Mouse (Mus musculus): ENCODE measurements around the gene Dnmt3a.
A peak's percentile ranks its signal among the peaks of the same experiment; 100 is the strongest.

Gene Dnmt3a

DNA sequence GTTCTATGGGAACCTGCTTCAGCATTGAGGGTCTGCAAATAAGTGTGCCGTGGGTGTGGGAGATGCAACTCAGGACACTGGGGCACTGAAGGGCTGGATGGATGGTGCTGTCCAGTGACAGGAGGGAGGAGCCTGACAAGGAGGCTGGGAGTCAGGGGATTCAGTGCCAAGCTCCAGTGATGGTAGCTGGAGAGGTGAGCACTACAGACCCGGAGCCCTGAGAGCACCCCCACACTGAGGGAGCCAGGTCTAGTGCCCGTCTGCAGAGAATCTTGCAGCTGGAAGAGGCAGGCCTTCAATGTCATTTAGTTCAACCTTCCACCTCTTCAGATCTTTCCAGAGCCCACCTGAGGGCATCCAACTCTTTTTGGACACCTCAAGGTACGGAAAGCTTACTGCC is at the start of gene Dnmt3a:
TSS of gene Dnmt3a (plus strand) at position 156 of the 400 bp plus-strand sequence.
- no peak for DNase-seq (ENCODE audit: low read depth, low spot score)

DNA sequence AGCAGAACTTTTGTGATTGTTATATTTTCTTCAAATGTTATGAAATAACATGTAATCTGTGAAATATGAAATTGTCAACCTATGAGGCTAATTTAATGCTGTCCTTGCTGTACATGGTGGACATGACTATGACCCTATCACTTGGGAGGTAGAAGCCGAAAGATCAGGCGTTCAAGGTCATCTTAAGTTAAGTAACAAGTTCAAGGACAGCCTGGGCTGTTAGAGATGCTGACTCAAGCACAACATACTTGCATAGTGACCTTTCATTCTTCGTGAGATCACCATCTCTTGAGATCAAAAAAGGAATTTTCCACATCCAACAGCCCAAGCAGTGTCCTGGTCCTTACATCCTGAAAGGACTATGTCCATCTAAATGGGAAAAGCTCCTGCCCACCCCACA is 49.6 kb upstream of the Dnmt3a start:
- no peak for DNase-seq (ENCODE audit: low read depth, low spot score)

DNA sequence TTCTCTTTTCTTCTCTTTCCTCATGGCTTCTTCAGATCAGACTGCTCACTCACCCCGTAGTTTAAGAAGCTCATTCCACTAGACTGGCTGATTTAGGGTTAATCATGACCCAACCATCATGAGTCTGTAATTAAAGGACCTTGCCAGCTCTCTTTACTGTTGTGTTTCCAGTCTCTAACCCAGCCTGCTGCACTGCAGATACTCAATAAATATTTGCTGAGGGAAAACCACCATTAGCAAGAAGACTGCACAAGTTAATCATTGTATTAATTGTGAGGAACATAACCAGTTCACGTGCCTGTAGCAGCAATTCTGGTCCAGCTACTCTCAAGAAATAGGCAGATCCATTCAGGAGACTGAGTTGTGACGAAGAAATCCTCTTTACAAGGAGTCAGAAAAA is 47.7 kb upstream of the Dnmt3a start:
- no peak for DNase-seq (ENCODE audit: low read depth, low spot score)

DNA sequence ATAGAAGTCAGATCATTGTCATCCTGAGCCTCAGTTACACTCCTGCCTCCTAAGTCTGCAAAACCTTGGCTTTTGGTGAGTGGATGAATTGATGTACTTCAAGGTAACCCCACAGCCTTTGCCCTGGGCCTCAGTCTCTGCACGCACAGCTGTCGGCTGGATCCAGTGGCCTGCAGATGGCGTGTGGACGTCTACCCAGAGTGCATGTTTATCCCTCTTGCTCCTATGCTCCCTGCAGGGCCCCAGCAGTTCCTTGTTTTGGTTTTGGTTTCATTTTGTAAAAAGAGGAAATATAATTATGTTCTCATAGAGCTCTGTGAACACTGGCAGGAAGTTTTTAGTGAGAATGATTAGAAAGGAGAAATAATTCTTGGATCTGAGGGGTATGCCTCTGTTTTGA is 46.4 kb upstream of the Dnmt3a start:
- no peak for DNase-seq (ENCODE audit: low read depth, low spot score)

DNA sequence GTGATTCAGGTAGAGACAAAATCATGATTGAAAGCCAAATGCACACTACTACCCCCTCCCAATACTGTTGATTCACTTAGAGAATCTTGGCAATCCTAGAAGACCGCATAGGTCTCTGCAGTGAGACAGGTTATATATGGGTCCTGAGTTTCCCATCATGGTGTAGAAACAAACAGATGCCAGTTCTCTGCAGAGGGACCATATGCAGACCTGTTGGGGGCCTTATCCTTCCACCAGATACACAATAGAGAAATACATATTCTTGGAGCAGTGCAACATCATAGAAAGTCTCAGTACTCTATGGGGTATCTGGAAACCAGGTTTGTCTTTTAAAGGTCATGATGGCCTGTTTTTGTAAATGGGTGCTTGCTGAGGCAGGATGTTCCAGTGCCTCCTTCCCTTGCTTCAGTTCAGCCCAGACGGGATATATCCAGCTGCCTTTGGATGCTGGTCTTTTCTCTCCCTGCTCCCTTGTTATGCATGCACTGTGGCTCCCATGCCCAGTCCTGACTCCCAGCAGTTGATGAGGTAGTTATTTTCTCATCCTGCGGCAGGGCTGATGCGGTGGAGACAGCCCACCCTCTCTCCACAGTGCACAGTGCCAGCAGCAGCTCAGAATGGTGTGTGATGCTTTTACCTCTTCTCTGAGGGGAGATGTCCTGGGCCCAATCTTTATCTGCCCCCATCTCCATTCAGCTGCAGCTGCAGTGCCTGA is 44.8 kb upstream of the Dnmt3a start:
- DNase-seq (ENCODE audit: low read depth, low spot score) = no peak

DNA sequence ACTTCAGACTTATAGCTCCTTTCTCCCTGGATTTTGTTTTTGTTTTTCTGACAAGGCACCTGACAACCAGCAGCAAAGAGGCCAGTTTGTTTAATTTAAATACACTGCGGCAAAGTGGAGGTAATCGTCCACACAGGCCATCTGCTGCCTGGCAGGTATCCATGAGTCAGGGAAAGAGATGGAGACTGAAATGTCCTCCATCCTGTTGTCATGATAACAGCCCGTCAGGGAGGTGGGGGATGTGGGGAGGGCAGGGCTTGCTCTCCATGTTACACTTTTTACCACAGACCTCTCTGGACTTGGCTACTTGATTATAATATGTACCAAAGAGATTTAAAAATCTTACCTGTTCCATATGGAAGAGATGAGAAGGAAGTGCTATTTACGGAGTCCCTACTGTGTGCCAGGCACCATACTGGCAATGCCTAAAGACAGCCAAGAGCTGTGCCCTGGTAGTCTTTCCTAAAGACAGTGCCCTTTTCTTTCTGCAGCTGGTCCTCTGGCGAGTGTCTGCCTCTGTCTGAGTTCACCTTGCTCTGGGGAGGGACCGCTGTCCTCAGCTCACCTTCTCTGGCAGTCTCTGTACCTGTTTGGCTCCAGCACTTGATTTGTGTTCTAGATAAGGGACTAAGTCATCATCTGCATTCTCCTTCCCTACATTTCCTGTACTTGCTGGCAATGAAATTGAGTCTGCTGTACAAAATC is 44.1 kb upstream of the Dnmt3a start:
- DNase-seq (ENCODE audit: low read depth, low spot score) = no peak

DNA sequence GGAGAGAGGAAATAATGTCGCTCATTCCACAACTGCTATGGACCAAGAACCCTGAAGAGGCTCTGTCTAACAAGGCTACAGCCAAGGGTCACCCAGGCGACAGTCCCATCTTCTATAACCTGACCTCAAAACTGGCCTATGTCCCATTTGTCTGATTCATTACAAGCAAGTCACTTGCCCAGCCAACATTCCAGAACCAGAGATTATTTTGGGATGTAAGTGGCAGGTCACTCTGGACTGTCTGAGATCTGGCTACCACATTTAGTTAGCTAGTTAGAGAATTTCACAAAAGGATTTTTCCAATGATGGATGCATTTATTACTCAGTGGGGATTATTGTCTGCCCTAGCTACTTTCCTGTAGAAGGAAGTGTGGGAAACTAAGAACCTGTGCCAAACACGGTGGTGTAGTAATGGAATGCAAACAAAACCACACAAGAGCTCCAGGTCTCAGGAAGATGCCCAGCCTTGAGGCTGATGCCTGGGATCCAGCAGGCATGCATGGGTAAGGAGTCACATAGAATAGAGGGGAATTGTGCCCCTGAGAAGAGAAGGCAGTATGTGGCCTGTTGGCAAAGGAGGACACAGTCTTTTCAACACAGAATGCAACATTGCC is 41.5 kb upstream of the Dnmt3a start:
- DNase-seq (ENCODE audit: low read depth, low spot score) = no peak

DNA sequence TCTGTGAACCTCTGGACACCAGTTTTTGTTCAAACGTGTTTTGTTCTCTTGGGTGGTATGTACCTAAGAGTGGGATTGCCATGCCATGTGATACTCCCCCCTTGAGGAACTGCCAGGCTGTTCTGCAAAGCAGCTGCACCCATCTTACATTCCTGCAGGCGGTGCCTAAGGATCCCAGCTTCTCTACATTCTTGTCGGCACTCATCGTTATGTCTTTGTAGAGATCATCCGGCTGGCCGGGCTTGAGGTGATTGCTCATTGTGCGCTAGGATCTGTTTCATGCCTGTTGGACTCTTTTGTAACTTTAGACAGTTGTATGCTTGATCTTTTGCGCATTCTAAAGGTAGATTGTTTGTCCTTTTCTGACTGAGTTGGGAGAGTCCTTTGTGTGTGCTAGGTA is 38.4 kb upstream of the Dnmt3a start:
- DNase-seq (ENCODE audit: low read depth, low spot score) = no peak

- no peak for DNase-seq (ENCODE audit: low read depth, low spot score)
Measured at GRCm38 (mm10) chr12:3768391-3768790, 37.4 kb upstream of the Dnmt3a start.

DNA sequence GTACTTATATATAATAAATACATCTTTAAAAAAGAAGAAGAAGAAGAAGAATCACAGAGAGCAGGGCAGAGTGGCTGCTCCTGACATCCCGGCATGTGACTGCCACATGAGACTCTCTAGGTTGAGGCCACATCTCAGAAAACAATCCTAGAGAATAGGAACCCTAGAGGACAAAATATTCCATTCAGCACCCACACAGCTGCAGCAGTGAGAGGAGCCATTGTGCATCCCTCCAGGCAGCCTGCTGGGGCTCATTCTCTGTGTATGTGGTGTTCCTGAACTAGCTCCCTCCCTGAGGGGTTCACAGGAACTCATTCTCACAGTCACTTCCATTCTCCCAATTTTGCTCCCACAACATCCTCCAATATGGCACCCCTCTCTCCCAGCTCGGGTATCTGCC is 35.3 kb upstream of the Dnmt3a start:
- DNase-seq (ENCODE audit: low read depth, low spot score) = no peak

- DNase-seq (ENCODE audit: low read depth, low spot score) = no peak
Measured at GRCm38 (mm10) chr12:3771080-3771479, 34.7 kb upstream of the Dnmt3a start.

DNA sequence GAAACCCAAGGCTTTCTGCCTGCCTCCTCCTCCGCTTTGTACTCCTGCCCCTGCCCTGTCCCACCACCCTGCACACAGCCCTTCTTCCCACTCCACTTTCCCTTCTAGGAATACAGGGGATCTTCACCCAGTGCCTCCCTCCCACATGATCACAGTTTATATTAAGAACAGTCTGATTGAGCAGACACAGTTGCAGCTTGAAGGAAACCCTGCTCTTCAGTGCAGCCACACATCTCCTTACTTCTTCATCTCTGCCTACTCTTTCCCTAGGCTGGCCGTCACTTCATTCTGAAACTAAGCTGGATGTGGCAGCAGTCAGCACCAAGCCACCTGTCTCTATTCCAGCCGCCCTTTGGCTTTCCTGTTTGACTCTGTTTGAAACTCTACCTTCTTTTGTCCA is 32.2 kb upstream of the Dnmt3a start:
- DNase-seq (ENCODE audit: low read depth, low spot score) = no peak

DNA sequence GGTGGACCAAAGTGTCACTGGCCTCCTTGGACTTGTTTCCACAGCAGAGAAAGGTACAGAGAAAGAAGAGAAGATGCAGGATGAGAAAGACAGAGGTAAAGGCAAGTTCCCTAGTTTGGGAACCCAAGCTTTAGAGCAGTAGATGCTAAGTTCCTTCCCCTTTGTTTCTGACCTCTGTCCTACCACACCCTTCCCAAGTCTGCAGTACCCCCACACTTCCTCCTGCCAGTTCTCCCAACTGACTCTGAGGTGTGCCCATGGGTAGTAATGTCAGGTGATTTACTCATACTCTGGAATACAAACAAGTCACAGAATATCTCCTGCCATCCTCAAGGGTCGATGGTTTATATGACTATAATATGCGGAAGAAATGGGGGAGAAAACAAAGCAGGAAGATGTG is 29.8 kb upstream of the Dnmt3a start:
- no peak for DNase-seq (ENCODE audit: low read depth, low spot score)

DNA sequence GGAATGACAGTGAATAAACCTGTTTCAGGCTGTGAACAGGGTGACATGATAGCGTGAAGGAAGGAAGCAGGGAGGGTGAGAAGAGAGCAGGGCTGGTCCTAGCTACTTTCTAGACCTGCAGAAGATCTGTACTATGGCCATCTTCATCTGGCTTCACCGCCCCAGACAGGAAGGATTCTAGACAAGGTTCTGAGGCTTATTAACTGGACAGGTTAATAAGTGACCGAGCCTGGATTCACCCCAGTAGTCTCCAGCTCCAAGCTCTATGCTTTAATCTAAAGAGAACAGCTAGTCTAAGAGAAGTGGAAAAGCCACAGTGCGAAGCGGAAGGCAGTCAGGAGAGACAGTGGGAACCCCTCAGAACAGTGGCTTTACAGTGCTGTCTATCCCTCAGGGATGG is 28.1 kb upstream of the Dnmt3a start:
- no peak for DNase-seq (ENCODE audit: low read depth, low spot score)

DNA sequence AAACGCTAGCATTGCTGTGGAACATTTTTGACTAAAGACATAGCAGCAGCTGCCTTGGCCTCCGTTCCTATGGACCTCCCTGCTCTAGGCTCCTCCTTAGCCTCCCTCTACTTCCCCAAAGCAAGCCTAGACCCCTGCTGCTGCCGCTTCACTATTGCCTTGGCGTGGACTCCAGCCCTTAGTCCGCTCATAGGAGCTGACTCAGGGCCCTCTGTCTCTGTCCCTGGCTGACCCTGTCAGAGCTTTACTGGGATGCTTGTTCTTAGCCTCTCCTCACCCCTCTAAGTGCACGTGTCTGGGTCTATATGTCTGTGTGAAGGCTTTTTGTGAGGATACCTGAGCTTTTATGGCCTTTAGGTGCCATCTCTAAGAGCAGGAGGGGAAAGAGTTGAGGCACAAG is 27.5 kb upstream of the Dnmt3a start:
- DNase-seq (ENCODE audit: low read depth, low spot score) = no peak

- no peak for DNase-seq (ENCODE audit: low read depth, low spot score)
Measured at GRCm38 (mm10) chr12:3779639-3780038, 26.2 kb upstream of the Dnmt3a start.

GRCm38 (mm10) chr12:3780405-3780891 is 25.4 kb upstream of the Dnmt3a start:
- DNase-seq (ENCODE audit: low read depth, low spot score) = no peak

DNA sequence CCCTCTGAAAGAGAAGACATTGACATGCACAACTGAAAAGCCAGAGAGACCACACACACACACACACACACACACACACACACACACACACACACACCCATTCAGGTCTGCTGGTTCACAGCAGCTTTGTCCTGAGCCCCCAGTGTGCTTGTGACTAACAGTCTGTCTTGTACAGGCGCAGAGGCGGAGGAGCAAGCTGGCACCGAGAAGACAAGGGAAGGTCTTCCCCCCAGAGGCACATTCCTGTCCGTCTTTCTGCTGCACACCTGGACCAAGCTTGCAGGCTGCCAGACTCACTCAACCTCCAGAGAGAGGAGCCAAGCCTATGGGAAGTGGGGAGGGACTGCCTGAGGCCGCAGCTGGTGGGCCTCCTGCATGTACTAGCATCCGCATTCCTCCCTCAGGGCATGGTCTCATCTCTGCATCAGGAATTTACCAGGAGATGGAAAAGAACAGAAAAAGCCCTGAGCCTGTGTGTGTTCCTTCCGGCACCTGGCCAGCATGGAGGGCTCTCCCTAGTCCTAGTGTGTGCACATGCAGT is 24.8 kb upstream of the Dnmt3a start:
- DNase-seq (ENCODE audit: low read depth, low spot score) = peak; percentile 38

DNA sequence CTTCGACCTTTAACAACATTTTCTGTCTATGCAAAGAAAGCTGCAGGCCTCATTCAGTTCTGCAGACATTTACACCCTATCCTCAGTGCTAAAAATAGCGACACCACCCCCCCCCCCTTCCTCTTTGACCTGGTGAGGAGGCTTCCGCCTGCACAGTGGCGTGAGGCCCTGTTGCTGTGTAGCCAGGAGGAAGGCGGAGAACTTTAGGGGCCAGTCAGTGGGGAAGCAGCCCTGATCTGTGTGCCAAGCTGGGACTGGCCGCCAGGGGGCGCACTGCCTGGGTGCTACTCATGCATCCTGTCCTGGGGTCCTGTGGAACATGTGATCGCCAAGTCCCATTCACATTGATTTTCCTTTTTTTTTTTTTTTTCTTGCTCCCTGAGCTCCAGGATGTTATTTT is 24.3 kb upstream of the Dnmt3a start:
- peak; percentile 74 for DNase-seq (ENCODE audit: low read depth, low spot score)

GRCm38 (mm10) chr12:3783196-3783825 is 22.5 kb upstream of the Dnmt3a start:
- no peak for DNase-seq (ENCODE audit: low read depth, low spot score)

DNA sequence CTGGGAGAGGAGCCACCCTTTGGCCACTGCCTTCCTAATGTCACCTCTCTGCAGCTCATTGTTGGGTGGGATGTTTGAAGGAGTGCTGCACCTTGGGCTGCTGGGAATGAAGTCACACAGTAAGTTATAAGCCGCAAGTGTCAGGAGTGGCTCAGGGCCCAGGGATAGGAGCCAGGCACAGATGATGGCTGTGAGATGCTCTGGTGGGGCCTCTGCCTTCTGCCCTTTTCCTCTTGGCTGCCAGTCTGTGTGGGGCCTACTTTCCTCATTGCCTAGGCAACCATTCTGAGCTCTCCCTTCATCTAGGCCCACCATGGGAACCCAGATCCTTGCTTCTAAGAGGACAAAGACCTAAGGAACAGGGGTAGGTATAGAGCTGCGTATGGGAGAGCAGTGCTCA is 21.5 kb upstream of the Dnmt3a start:
- no peak for DNase-seq (ENCODE audit: low read depth, low spot score)

- DNase-seq (ENCODE audit: low read depth, low spot score) = no peak
Measured at GRCm38 (mm10) chr12:3784729-3785128, 21.1 kb upstream of the Dnmt3a start.
